9 mouse cellular contexts compared by ENCODE assay signal in genomic region chr1:133047575-133047974, GRCm38 (mm10). TPM values are rescaled to one million over a fixed set of nuclear protein-coding genes. Genes with fewer than 3 reads are reported as not detected.
A peak's percentile ranks its signal among the peaks of the same experiment; 100 is the strongest.
DNase-seq lines count a peak whose midpoint lies in the region; ATAC-seq lines count a peak whose summit lies in the region.
"Had no signal": no experiment of that assay in that cellular context is flagged by ENCODE, and none has a peak within 500 bp of the region (broad histone marks: within the 10 kb centered on the region; RNA-seq: fewer than 3 reads in every experiment).

No protein-coding gene starts in this region.

- H3K27me3 ChIP-seq in embryonic facial prominence, embryonic 10.5 days (replicated peaks; ENCODE audit: low read depth, poor library complexity, severe bottlenecking): peaks cover 20% of the 10 kb centered on the region; the same call in 1 of the 2 replicates
- no peaks in the 10 kb centered on the region for H3K27me3 ChIP-seq in hindbrain, embryonic 11.5 days (ENCODE audit: control insufficient read depth, insufficient read depth, low read length)
- 0 out of 2 replicates have a peak, but pooled peaks cover 2% of the 10 kb centered on the region for H3K27me3 ChIP-seq in midbrain, embryonic 11.5 days (ENCODE audit: control insufficient read depth, insufficient read depth, low read length)

- H3K9ac ChIP-seq in hindbrain, embryonic 11.5 days (ENCODE audit: low read depth, low read length): peak overlapping the region; percentile 100
- peak overlapping the region; percentile 99 for H3K9ac ChIP-seq in midbrain, embryonic 11.5 days (ENCODE audit: low read length)

- 58% methylated on average over 8 of the region's 8 CpGs for WGBS in embryonic facial prominence, embryonic 10.5 days
- 48% methylated on average over 8 of the region's 8 CpGs for WGBS in hindbrain, embryonic 11.5 days
- WGBS in midbrain, embryonic 11.5 days: 41% methylated on average over 8 of the region's 8 CpGs

- H3K4me3 ChIP-seq in embryonic facial prominence, embryonic 10.5 days: peak overlapping the region; percentile 95
- peak overlapping the region; percentile 93 for H3K4me3 ChIP-seq in hindbrain, embryonic 11.5 days (ENCODE audit: low read depth, low read length)
- peak overlapping the region; percentile 95 for H3K4me3 ChIP-seq in midbrain, embryonic 11.5 days (ENCODE audit: low read depth, low read length)

- peaks cover 56% of the 10 kb centered on the region for H3K4me1 ChIP-seq in embryonic facial prominence, embryonic 10.5 days
- H3K4me1 ChIP-seq in hindbrain, embryonic 11.5 days (replicated peaks; ENCODE audit: control insufficient read depth, insufficient read depth, low read length): peaks cover 13% of the 10 kb centered on the region
- H3K4me1 ChIP-seq in midbrain, embryonic 11.5 days (ENCODE audit: control insufficient read depth, insufficient read depth, low read length): peaks cover 49% of the 10 kb centered on the region

- no peaks in the 10 kb centered on the region for H3K9me3 ChIP-seq in embryonic facial prominence, embryonic 10.5 days
- H3K9me3 ChIP-seq in hindbrain, embryonic 11.5 days (ENCODE audit: control insufficient read depth, low read length): no peaks in the 10 kb centered on the region
- no peaks in the 10 kb centered on the region for H3K9me3 ChIP-seq in midbrain, embryonic 11.5 days (ENCODE audit: control insufficient read depth, low read length)

- ATAC-seq in hindbrain, embryonic 11.5 days (ENCODE audit: low FRiP score): no peak
- no peak for ATAC-seq in midbrain, embryonic 11.5 days (ENCODE audit: low FRiP score)

- H3K27ac ChIP-seq in embryonic facial prominence, embryonic 10.5 days (replicated peaks): peak overlapping the region; percentile 97
- H3K27ac ChIP-seq in hindbrain, embryonic 11.5 days (ENCODE audit: low read depth, low read length): peak overlapping the region; percentile 96; the same call in 1 of the 2 replicates
- no peak overlapping the region for H3K27ac ChIP-seq in midbrain, embryonic 11.5 days (ENCODE audit: low read depth, low read length)

- DNase-seq in gastrocnemius, adult 18-20 months (ENCODE audit: low spot score): peak; percentile 48
- no peak for DNase-seq in gastrocnemius, postnatal 10 days
- DNase-seq in embryonic facial prominence, embryonic 10.5 days (ENCODE audit: low spot score): no peak
- peak; percentile 31 for DNase-seq in hindbrain, embryonic 11.5 days (ENCODE audit: low spot score)
- no peak for DNase-seq in midbrain, embryonic 11.5 days (ENCODE audit: low spot score, missing footprints)
- DNase-seq in cerebellum, adult 11 months: no peak
- DNase-seq in layer of hippocampus, adult 8-10 months (ENCODE audit: low spot score in 2 of 2): no peak
- no peak for DNase-seq in embryo, embryonic 9.5 days (ENCODE audit: extremely low spot score)
- DNase-seq: retina, postnatal 1 day had no signal

- no peaks in the 10 kb centered on the region for H3K36me3 ChIP-seq in embryonic facial prominence, embryonic 10.5 days (replicated peaks)
- H3K36me3 ChIP-seq in hindbrain, embryonic 11.5 days (ENCODE audit: control insufficient read depth, insufficient read depth, low read length): no peaks in the 10 kb centered on the region
- no peaks in the 10 kb centered on the region for H3K36me3 ChIP-seq in midbrain, embryonic 11.5 days (ENCODE audit: control insufficient read depth, insufficient read depth, low read length)

- peak overlapping the region; percentile 89 for H3K4me2 ChIP-seq in hindbrain, embryonic 11.5 days (replicated peaks; ENCODE audit: low read depth, low read length)
- H3K4me2 ChIP-seq in midbrain, embryonic 11.5 days: peak overlapping the region; percentile 81

RNA-seq across cellular contexts. Expression of gene Pik3c2b, which starts 2.1 kb away (rescaled TPM):
- 10 to 100 TPM in 1 of 2 experiments, 1 to 10 TPM in 1; 8.2 to 10.8 TPM for total RNA-seq in gastrocnemius, adult 18-20 months (2021)
- total RNA-seq in gastrocnemius, postnatal 10 days (2021): 10 to 100 TPM; 29.9 to 38.2 TPM
- 8.6 and 10.5 TPM in 2 replicates for polyA plus RNA-seq in embryonic facial prominence, embryonic 10.5 days (2016; fragmentation: Nextera tagmentation; extraction: Ambion mirVana)
- 15.7 and 21.2 TPM in 2 replicates for polyA plus RNA-seq in hindbrain, embryonic 11.5 days (2014; fragmentation: Nextera tagmentation; extraction: Ambion mirVana)
- polyA plus RNA-seq in midbrain, embryonic 11.5 days (2014; fragmentation: Nextera tagmentation; extraction: Ambion mirVana): 15.5 and 16.3 TPM in 2 replicates
- total RNA-seq in layer of hippocampus, adult 8-10 months (2022): 10 to 100 TPM; 15.9 to 17.6 (median 16.4) TPM

RNA-seq across cellular contexts. Expression of gene Mdm4, which starts 17.2 kb away (rescaled TPM):
- 10 to 100 TPM; 20.6 to 22.3 TPM for total RNA-seq in gastrocnemius, adult 18-20 months (2021)
- 10 to 100 TPM; 35.8 to 48.4 TPM for total RNA-seq in gastrocnemius, postnatal 10 days (2021)
- polyA plus RNA-seq in embryonic facial prominence, embryonic 10.5 days (2016; fragmentation: Nextera tagmentation; extraction: Ambion mirVana): 37.7 and 41.4 TPM in 2 replicates
- polyA plus RNA-seq in hindbrain, embryonic 11.5 days (2014; fragmentation: Nextera tagmentation; extraction: Ambion mirVana): 36.6 and 61.7 TPM in 2 replicates
- polyA plus RNA-seq in midbrain, embryonic 11.5 days (2014; fragmentation: Nextera tagmentation; extraction: Ambion mirVana): 36.5 TPM in 2 replicates
- 100 to 1,000 TPM in 1 of 4 experiments, 10 to 100 TPM in 3; 86.9 to 117 (median 95.4) TPM for total RNA-seq in layer of hippocampus, adult 8-10 months (2022)

Comparison
In these comparisons a context has a peak if more than half of its experiments do, and no peak if none do; other contexts are left out.
1. DNase-seq: peak in gastrocnemius, adult 18-20 months (single experiment) and hindbrain, embryonic 11.5 days (single experiment); none in gastrocnemius, postnatal 10 days (single experiment), embryonic facial prominence, embryonic 10.5 days (single experiment), midbrain, embryonic 11.5 days (single experiment), cerebellum, adult 11 months (single experiment), layer of hippocampus, adult 8-10 months (0 of 2) and embryo, embryonic 9.5 days (single experiment).
2. Peak in every context shown above with its lines, with median percentiles within 50 percentile points of each other: H3K4me3 ChIP-seq.